Mouse (Mus musculus): ENCODE measurements at regions not wholly inside any gene's neighbourhood (a gene's known extent, or its start where the extent isn't known, plus 50 kb on each side); places are given as distances from the start of the nearest gene placed in this dataset.

GRCm38 (mm10) chr10:110563571-110563970 is 107.6 kb upstream of the Nav3 start:
- Histone ChIP-seq H3K9ac (replicated peaks; ENCODE audit: low read length, poor library complexity, severe bottlenecking) (no peak overlapping the region), H3K36me3 (ENCODE audit: insufficient read depth, low read length) (no peaks in the 10 kb centered on the region), H3K4me3 (ENCODE audit: low read depth, low read length) (no peak overlapping the region), H3K27ac (ENCODE audit: low read depth, low read length) (no peak overlapping the region), H3K27me3 (ENCODE audit: insufficient read depth, low read length) (no peaks in the 10 kb centered on the region), H3K4me1 (ENCODE audit: insufficient read depth, low read length) (no peaks in the 10 kb centered on the region), H3K4me2 (ENCODE audit: low read depth, low read length, poor library complexity, severe bottlenecking) (no peak overlapping the region), H3K9me3 (ENCODE audit: low read length) (no peaks in the 10 kb centered on the region)
- no peak for DNase-seq (ENCODE audit: low spot score)
- no peak for TF ChIP-seq CTCF (IDR thresholded peaks at IDR 0.05)
- 65% methylated on average over 1 of the region's 1 CpGs for WGBS
- no peak for ATAC-seq (ENCODE audit: low FRiP score)

DNA sequence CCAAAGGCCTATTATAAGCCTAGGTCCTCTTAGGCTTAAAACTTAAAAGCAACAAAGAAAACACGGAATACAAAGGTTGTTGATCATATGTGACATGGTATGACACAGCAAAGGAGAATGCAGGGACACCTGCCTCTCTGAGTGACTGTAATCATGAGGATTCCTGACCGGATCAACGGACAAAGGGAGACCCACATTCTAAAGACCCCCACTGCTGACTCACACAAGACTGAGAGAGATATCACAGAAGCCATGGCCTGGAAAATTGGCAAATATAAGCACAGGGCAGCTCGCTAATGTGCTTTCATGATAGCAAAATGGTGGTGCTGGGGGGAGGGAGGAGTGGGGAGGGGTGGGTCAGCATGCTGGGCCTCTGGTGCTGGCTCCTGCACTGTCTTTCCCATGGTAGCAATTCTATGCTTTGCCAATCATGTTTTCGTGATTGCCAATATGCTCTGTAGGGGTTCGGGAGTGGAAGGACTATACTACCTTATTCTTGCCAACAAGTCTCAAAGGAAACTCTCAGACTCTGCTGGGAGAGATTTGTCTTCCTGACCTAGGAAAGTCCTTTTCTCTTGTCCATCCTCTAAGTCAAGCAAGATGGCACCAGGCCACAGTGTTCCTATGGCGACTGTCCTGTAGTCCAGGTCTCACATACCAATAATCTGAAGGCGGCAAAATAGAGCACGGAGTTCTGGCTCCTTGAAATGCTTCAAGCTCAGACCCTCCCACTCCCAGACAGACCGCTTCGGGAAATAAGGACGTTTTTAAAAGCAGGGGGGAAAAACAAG is 110.5 kb upstream of the Nav3 start:
- Histone ChIP-seq H3K4me3 (ENCODE audit: low read depth, low read length) (no peak overlapping the region), H3K9ac (replicated peaks; ENCODE audit: low read length, poor library complexity, severe bottlenecking) (no peak overlapping the region), H3K4me1 (ENCODE audit: insufficient read depth, low read length) (no peaks in the 10 kb centered on the region), H3K27ac (ENCODE audit: low read depth, low read length) (no peak overlapping the region), H3K27me3 (ENCODE audit: insufficient read depth, low read length) (no peaks in the 10 kb centered on the region), H3K36me3 (ENCODE audit: insufficient read depth, low read length) (no peaks in the 10 kb centered on the region), H3K4me2 (ENCODE audit: low read depth, low read length, poor library complexity, severe bottlenecking) (no peak overlapping the region), H3K9me3 (ENCODE audit: low read length) (no peaks in the 10 kb centered on the region)
- TF ChIP-seq CTCF (IDR thresholded peaks at IDR 0.05) = no peak
- ATAC-seq (ENCODE audit: low FRiP score) = no peak
- WGBS = 50% methylated on average over 12 of the region's 12 CpGs
- DNase-seq (ENCODE audit: low spot score) = peak; percentile 67

DNA sequence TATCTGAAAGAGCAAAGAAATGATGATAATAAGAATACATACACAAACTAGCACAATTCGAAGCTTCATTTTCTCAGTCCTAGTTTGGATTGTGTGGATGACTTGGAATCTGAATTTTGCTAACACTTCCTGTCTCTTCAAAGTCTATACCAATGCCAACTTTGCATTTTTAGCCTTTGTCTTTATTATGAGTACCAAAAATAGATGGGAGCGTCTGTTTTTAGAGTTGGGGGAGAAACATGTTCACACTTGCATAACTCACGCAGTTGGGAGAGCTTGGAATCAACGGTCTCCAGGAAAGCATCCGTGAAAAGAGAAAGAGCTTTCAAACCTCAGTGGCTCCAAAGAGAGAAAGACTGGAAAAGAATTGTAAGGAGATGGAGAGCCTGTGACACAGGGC is 114.5 kb upstream of the Nav3 start:
- TF ChIP-seq CTCF (IDR thresholded peaks at IDR 0.05) = no peak
- ATAC-seq (ENCODE audit: low FRiP score) = no peak
- no peaks in the 10 kb centered on the region for H3K4me1 ChIP-seq (ENCODE audit: insufficient read depth, low read length)
- WGBS = 83% methylated on average over 5 of the region's 5 CpGs
- no peak overlapping the region for H3K9ac ChIP-seq (replicated peaks; ENCODE audit: low read length, poor library complexity, severe bottlenecking)
- no peak overlapping the region for H3K27ac ChIP-seq (ENCODE audit: low read depth, low read length)
- no peaks in the 10 kb centered on the region for H3K9me3 ChIP-seq (ENCODE audit: low read length)
- no peak overlapping the region for H3K4me2 ChIP-seq (ENCODE audit: low read depth, low read length, poor library complexity, severe bottlenecking)
- no peak overlapping the region for H3K4me3 ChIP-seq (ENCODE audit: low read depth, low read length)
- H3K36me3 ChIP-seq (ENCODE audit: insufficient read depth, low read length) = no peaks in the 10 kb centered on the region
- no peak for DNase-seq (ENCODE audit: low spot score)
- no peaks in the 10 kb centered on the region for H3K27me3 ChIP-seq (ENCODE audit: insufficient read depth, low read length)

DNA sequence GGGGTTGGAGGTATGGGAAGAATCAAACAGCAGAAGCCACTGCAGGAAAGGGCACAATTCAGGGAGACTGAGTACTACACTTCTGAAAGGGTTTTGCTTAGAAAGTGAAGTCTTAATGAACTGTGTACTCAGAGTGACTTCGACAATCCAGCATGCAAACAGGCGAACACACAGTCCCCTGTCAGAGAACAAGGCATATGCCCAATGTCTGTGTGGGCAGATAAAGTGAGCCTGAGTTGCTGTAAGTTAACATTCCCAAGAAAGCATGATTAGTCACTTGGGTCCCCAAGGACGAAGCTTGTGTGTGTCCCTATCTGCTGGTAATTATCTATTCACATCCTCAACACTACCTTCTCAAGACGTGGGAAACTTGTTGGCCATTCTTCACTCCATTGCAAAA is 115.2 kb upstream of the Nav3 start:
- TF ChIP-seq CTCF (IDR thresholded peaks at IDR 0.05) = no peak
- Histone ChIP-seq H3K4me3 (ENCODE audit: low read depth, low read length) (no peak overlapping the region), H3K27me3 (ENCODE audit: insufficient read depth, low read length) (no peaks in the 10 kb centered on the region), H3K9me3 (ENCODE audit: low read length) (no peaks in the 10 kb centered on the region), H3K4me1 (ENCODE audit: insufficient read depth, low read length) (no peaks in the 10 kb centered on the region), H3K36me3 (ENCODE audit: insufficient read depth, low read length) (no peaks in the 10 kb centered on the region), H3K4me2 (ENCODE audit: low read depth, low read length, poor library complexity, severe bottlenecking) (no peak overlapping the region), H3K9ac (replicated peaks; ENCODE audit: low read length, poor library complexity, severe bottlenecking) (no peak overlapping the region), H3K27ac (ENCODE audit: low read depth, low read length) (no peak overlapping the region)
- ATAC-seq (ENCODE audit: low FRiP score) (no peak), DNase-seq (ENCODE audit: low spot score) (no peak)
- WGBS = 74% methylated on average over 4 of the region's 4 CpGs

- Histone ChIP-seq H3K4me1 (ENCODE audit: insufficient read depth, low read length) (no peaks in the 10 kb centered on the region), H3K9me3 (ENCODE audit: low read length) (no peaks in the 10 kb centered on the region), H3K9ac (replicated peaks; ENCODE audit: low read length, poor library complexity, severe bottlenecking) (no peak overlapping the region), H3K4me3 (ENCODE audit: low read depth, low read length) (no peak overlapping the region), H3K27ac (ENCODE audit: low read depth, low read length) (no peak overlapping the region), H3K27me3 (ENCODE audit: insufficient read depth, low read length) (no peaks in the 10 kb centered on the region), H3K4me2 (ENCODE audit: low read depth, low read length, poor library complexity, severe bottlenecking) (no peak overlapping the region), H3K36me3 (ENCODE audit: insufficient read depth, low read length) (no peaks in the 10 kb centered on the region)
- TF ChIP-seq CTCF (IDR thresholded peaks at IDR 0.05) = no peak
- ATAC-seq (ENCODE audit: low FRiP score) = no peak
- WGBS = 68% methylated on average over 7 of the region's 7 CpGs
- no peak for DNase-seq (ENCODE audit: low spot score)
Measured at GRCm38 (mm10) chr10:110573530-110573929, 117.5 kb upstream of the Nav3 start.

DNA sequence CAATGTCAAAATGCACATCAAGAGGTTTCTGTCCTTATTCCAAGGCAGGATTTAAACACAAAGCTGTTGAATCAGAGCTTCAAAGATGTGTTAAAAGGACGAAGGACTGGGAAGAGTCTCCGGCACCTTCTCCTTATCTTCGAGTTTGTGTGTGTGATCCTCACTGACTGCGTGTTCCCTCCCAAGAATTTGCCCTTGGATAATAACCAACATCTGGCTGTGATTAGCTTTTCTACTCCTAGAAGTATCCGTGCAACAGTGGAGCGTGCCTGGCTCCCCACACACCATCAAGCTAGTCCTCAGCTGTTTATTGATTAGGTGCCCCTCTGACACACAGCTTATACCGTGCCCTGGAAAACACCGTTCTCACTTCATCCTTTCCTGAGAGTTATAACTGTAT is 130.0 kb upstream of the Nav3 start:
- H3K36me3 ChIP-seq (ENCODE audit: insufficient read depth, low read length) = no peaks in the 10 kb centered on the region
- H3K4me1 ChIP-seq (ENCODE audit: insufficient read depth, low read length) = no peaks in the 10 kb centered on the region
- ATAC-seq (ENCODE audit: low FRiP score) (no peak), DNase-seq (ENCODE audit: low spot score) (no peak)
- 86% methylated on average over 8 of the region's 8 CpGs for WGBS
- H3K27ac ChIP-seq (ENCODE audit: low read depth, low read length) = no peak overlapping the region
- no peaks in the 10 kb centered on the region for H3K9me3 ChIP-seq (ENCODE audit: low read length)
- H3K27me3 ChIP-seq (ENCODE audit: insufficient read depth, low read length) = no peaks in the 10 kb centered on the region
- no peak overlapping the region for H3K9ac ChIP-seq (replicated peaks; ENCODE audit: low read length, poor library complexity, severe bottlenecking)
- H3K4me3 ChIP-seq (ENCODE audit: low read depth, low read length) = no peak overlapping the region
- H3K4me2 ChIP-seq (ENCODE audit: low read depth, low read length, poor library complexity, severe bottlenecking) = no peak overlapping the region
- no peak for TF ChIP-seq CTCF (IDR thresholded peaks at IDR 0.05)
